Mouse (Mus musculus): Measurements from ENCODE around the gene Ppp1r13b.

The Ppp1r13b gene

GRCm38 (mm10) chr12:111882852-111883251 is 25.1 kb downstream of the Ppp1r13b start:
- no peak for DNase-seq (ENCODE audit: low read depth, low spot score)

GRCm38 (mm10) chr12:111882022-111882421 is 25.9 kb downstream of the Ppp1r13b start:
- no peak for DNase-seq (ENCODE audit: low read depth, low spot score)

GRCm38 (mm10) chr12:111878213-111878612 is 29.7 kb downstream of the Ppp1r13b start:
- DNase-seq (ENCODE audit: low read depth, low spot score) = peak; percentile 47

GRCm38 (mm10) chr12:111875499-111875898 is 32.4 kb downstream of the Ppp1r13b start:
- DNase-seq (ENCODE audit: low read depth, low spot score) = no peak

- DNase-seq (ENCODE audit: low read depth, low spot score) = no peak
Observed at GRCm38 (mm10) chr12:111874601-111875140, 33.2 kb downstream of the Ppp1r13b start.

- DNase-seq (ENCODE audit: low read depth, low spot score) = no peak
Observed at GRCm38 (mm10) chr12:111872079-111872478, 35.8 kb downstream of the Ppp1r13b start.

- no peak for DNase-seq (ENCODE audit: low read depth, low spot score)
Observed at GRCm38 (mm10) chr12:111870811-111871210, 37.1 kb downstream of the Ppp1r13b start.

GRCm38 (mm10) chr12:111869806-111870205 is 38.1 kb downstream of the Ppp1r13b start:
- no peak for DNase-seq (ENCODE audit: low read depth, low spot score)

- no peak for DNase-seq (ENCODE audit: low read depth, low spot score)
Observed at GRCm38 (mm10) chr12:111864206-111864824, 43.6 kb downstream of the Ppp1r13b start.

GRCm38 (mm10) chr12:111855448-111855847 is 52.5 kb downstream of the Ppp1r13b start:
- DNase-seq (ENCODE audit: low read depth, low spot score) = no peak

GRCm38 (mm10) chr12:111853546-111853945 is 54.4 kb downstream of the Ppp1r13b start:
- no peak for DNase-seq (ENCODE audit: low read depth, low spot score)

- no peak for DNase-seq (ENCODE audit: low read depth, low spot score)
Observed at GRCm38 (mm10) chr12:111853011-111853436, 54.9 kb downstream of the Ppp1r13b start.

- DNase-seq (ENCODE audit: low read depth, low spot score) = no peak
Observed at GRCm38 (mm10) chr12:111851745-111852144, 56.2 kb downstream of the Ppp1r13b start.

GRCm38 (mm10) chr12:111851235-111851634 is 56.7 kb downstream of the Ppp1r13b start:
- peak; percentile 24 for DNase-seq (ENCODE audit: low read depth, low spot score)

GRCm38 (mm10) chr12:111848300-111848798 is 59.6 kb downstream of the Ppp1r13b start:
- DNase-seq (ENCODE audit: low read depth, low spot score) = no peak

GRCm38 (mm10) chr12:111846815-111847214 is 61.1 kb downstream of the Ppp1r13b start:
- no peak for DNase-seq (ENCODE audit: low read depth, low spot score)

- DNase-seq (ENCODE audit: low read depth, low spot score) = no peak
Observed at GRCm38 (mm10) chr12:111845953-111846352, 62.0 kb downstream of the Ppp1r13b start.

- no peak for DNase-seq (ENCODE audit: low read depth, low spot score)
Observed at GRCm38 (mm10) chr12:111843470-111843869, 64.4 kb downstream of the Ppp1r13b start.

- no peak for DNase-seq (ENCODE audit: low read depth, low spot score)
Observed at GRCm38 (mm10) chr12:111842565-111843433, 65.1 kb downstream of the Ppp1r13b start.

- DNase-seq (ENCODE audit: low read depth, low spot score) = no peak
Observed at GRCm38 (mm10) chr12:111833457-111833856, 74.5 kb downstream of the Ppp1r13b start.

- no peak for DNase-seq (ENCODE audit: low read depth, low spot score)
Observed at GRCm38 (mm10) chr12:111832643-111833042, 75.3 kb downstream of the Ppp1r13b start.

- DNase-seq (ENCODE audit: low read depth, low spot score) = no peak
Observed at GRCm38 (mm10) chr12:111830375-111830774, 77.5 kb downstream of the Ppp1r13b start.

All from WW6 (cell line).